Mouse (Mus musculus) kidney, embryonic 14.5 days (tissue): ENCODE results near the gene Pnkd. TPM values are rescaled to one million over a fixed set of nuclear protein-coding genes. Genes with fewer than 3 reads are reported as not detected.
A peak's percentile ranks its signal among the peaks of the same experiment; 100 is the strongest.

ENCODE experiments used
- ATAC-seq: fragments of 200-750 bp; cut with Nextera tagmentation; 2 replicates; pipeline ENCODE4 v1.8.0; 2017; ENCODE audit warnings: moderate number of reproducible peaks, mild to moderate bottlenecking, moderate TSS enrichment, moderate library complexity; ENCODE audit not compliant: low FRiP score, low TSS enrichment
- H3K27ac ChIP-seq: fragments of 300-500 bp; sonication (generic); 2 replicates; pipeline ENCODE4 v1.5.1; 2014; ENCODE audit warnings: low read depth, mild to moderate bottlenecking, low read length, moderate library complexity, mixed read lengths
- H3K27me3 ChIP-seq: fragments of 300-500 bp; sonication (generic); 2 replicates; pipeline ENCODE4 v1.6.1; 2014; ENCODE audit warnings: mild to moderate bottlenecking, low read length; ENCODE audit not compliant: control insufficient read depth, insufficient read depth
- H3K36me3 ChIP-seq: fragments of 300-500 bp; sonication (generic); 2 replicates; pipeline ENCODE4 v1.6.1; 2014; ENCODE audit warnings: low read length, mixed read lengths; ENCODE audit not compliant: control insufficient read depth, insufficient read depth
- H3K4me1 ChIP-seq: fragments of 300-500 bp; sonication (generic); 2 replicates; pipeline ENCODE4 v1.6.1; 2014; ENCODE audit warnings: low read length, mixed read lengths; ENCODE audit not compliant: control insufficient read depth, insufficient read depth
- H3K4me2 ChIP-seq: fragments of 300-500 bp; sonication (generic); replicated peaks from 2 replicates; pipeline ENCODE4 v1.6.1; 2014; ENCODE audit warnings: low read depth, mild to moderate bottlenecking, low read length
- H3K4me3 ChIP-seq: fragments of 300-500 bp; sonication (generic); 2 replicates; pipeline ENCODE4 v1.5.1; 2014; ENCODE audit warnings: mild to moderate bottlenecking, low read length
- H3K9ac ChIP-seq: fragments of 300-500 bp; sonication (generic); 2 replicates; pipeline ENCODE4 v1.6.1; 2014; ENCODE audit warnings: low read depth, mild to moderate bottlenecking, low read length, moderate library complexity
- H3K9me3 ChIP-seq: fragments of 300-500 bp; sonication (generic); 2 replicates; pipeline ENCODE4 v1.6.1; 2016; ENCODE audit warnings: low read length; ENCODE audit not compliant: control insufficient read depth
- WGBS: fragments of 180-500 bp; shearing (Covaris S2); extraction: QIAGEN DNeasy Blood & Tissue Kit; methylation state at CpG from one replicate; pipeline ENCODE4 v1.1.7; 2014; 5-methylcytosine and 5-hydroxymethylcytosine counted together
- polyA plus RNA-seq: library from polyadenylated mRNA; unstranded; fragments of >200 nt; fragmentation: Nextera tagmentation; extraction: Ambion mirVana; gene quantifications from 2 replicates; pipeline ENCODE4 v1.2.1, GENCODE M21; 2014

Gene Pnkd
- polyA plus RNA-seq, 1 experiment from 2014 or later = 126 TPM

- H3K27ac ChIP-seq = no peak overlapping the region
- H3K4me3 ChIP-seq = no peak overlapping the region
- ATAC-seq = no peak
- 56% methylated on average over 4 of the region's 4 CpGs for WGBS
- H3K9me3 ChIP-seq = no peaks in the 10 kb centered on the region
- no peaks in the 10 kb centered on the region for H3K36me3 ChIP-seq
- no peak overlapping the region; the same call in 1 of the 2 replicates for H3K9ac ChIP-seq
- no peaks in the 10 kb centered on the region for H3K27me3 ChIP-seq
- H3K4me1 ChIP-seq = peaks cover 34% of the 10 kb centered on the region
- no peak overlapping the region; the same call in 1 of the 2 replicates for H3K4me2 ChIP-seq
Measured at GRCm38 (mm10) chr1:74240832-74241231, 43.9 kb upstream of the Pnkd start.

GRCm38 (mm10) chr1:74245525-74245924 is 39.2 kb upstream of the Pnkd start:
- Histone ChIP-seq H3K4me3 (no peak overlapping the region), H3K36me3 (peaks cover 19% of the 10 kb centered on the region; the same call in 1 of the 2 replicates), H3K9ac (no peak overlapping the region), H3K9me3 (no peaks in the 10 kb centered on the region), H3K27ac (no peak overlapping the region), H3K4me1 (peaks cover 6% of the 10 kb centered on the region), H3K4me2 (no peak overlapping the region), H3K27me3 (no peaks in the 10 kb centered on the region)
- WGBS = 69% methylated on average over 2 of the region's 2 CpGs
- ATAC-seq = no peak

GRCm38 (mm10) chr1:74248799-74249198 is 35.9 kb upstream of the Pnkd start:
- Histone ChIP-seq H3K9me3 (no peaks in the 10 kb centered on the region), H3K4me1 (peaks cover 3% of the 10 kb centered on the region; the same call in 1 of the 2 replicates), H3K4me2 (no peak overlapping the region), H3K4me3 (no peak overlapping the region), H3K36me3 (peaks cover 49% of the 10 kb centered on the region), H3K27me3 (no peaks in the 10 kb centered on the region), H3K9ac (no peak overlapping the region), H3K27ac (peak overlapping the region; percentile 74)
- WGBS = 53% methylated on average over 1 of the region's 1 CpGs
- ATAC-seq = peak; percentile 32; the same call in 1 of the 2 replicates

- WGBS = 49% methylated on average over 5 of the region's 5 CpGs
Measured at GRCm38 (mm10) chr1:74249331-74249980, 35.3 kb upstream of the Pnkd start.

GRCm38 (mm10) chr1:74250096-74250495 is 34.6 kb upstream of the Pnkd start:
- H3K27me3 ChIP-seq = no peaks in the 10 kb centered on the region
- no peaks in the 10 kb centered on the region for H3K9me3 ChIP-seq
- H3K4me1 ChIP-seq = peaks cover 3% of the 10 kb centered on the region; the same call in 1 of the 2 replicates
- peak overlapping the region; percentile 74; the same call in 1 of the 2 replicates for H3K27ac ChIP-seq
- peaks cover 61% of the 10 kb centered on the region for H3K36me3 ChIP-seq
- ATAC-seq = no peak
- WGBS = 89% methylated on average over 4 of the region's 4 CpGs
- H3K9ac ChIP-seq = no peak overlapping the region
- no peak overlapping the region for H3K4me3 ChIP-seq
- H3K4me2 ChIP-seq = no peak overlapping the region

More at GRCm38 (mm10) chr1:74249331-74249980, 35.3 kb upstream of the Pnkd start:
- Histone ChIP-seq H3K4me2 (no peak overlapping the region), H3K4me3 (no peak overlapping the region), H3K27ac (peak overlapping the region; percentile 74), H3K9me3 (no peaks in the 10 kb centered on the region), H3K36me3 (peaks cover 56% of the 10 kb centered on the region), H3K4me1 (peaks cover 3% of the 10 kb centered on the region; the same call in 1 of the 2 replicates), H3K9ac (no peak overlapping the region), H3K27me3 (no peaks in the 10 kb centered on the region)
- ATAC-seq = peak; percentile 69; the same call in 1 of the 2 replicates

GRCm38 (mm10) chr1:74255704-74256345 is 28.9 kb upstream of the Pnkd start:
- H3K9me3 ChIP-seq = no peaks in the 10 kb centered on the region
- no peak overlapping the region for H3K27ac ChIP-seq
- H3K4me1 ChIP-seq = no peaks in the 10 kb centered on the region
- 96% methylated on average over 8 of the region's 8 CpGs for WGBS
- no peak for ATAC-seq
- H3K9ac ChIP-seq = no peak overlapping the region
- peaks cover 83% of the 10 kb centered on the region for H3K36me3 ChIP-seq
- no peaks in the 10 kb centered on the region for H3K27me3 ChIP-seq
- no peak overlapping the region for H3K4me2 ChIP-seq
- H3K4me3 ChIP-seq = no peak overlapping the region

- no peak overlapping the region for H3K9ac ChIP-seq
- H3K4me3 ChIP-seq = no peak overlapping the region
- H3K27me3 ChIP-seq = no peaks in the 10 kb centered on the region
- no peak overlapping the region for H3K27ac ChIP-seq
- H3K4me2 ChIP-seq = no peak overlapping the region
- H3K36me3 ChIP-seq = peaks cover 82% of the 10 kb centered on the region
- no peaks in the 10 kb centered on the region for H3K9me3 ChIP-seq
- 82% methylated on average over 4 of the region's 4 CpGs for WGBS
- no peak for ATAC-seq
- H3K4me1 ChIP-seq = no peaks in the 10 kb centered on the region
Measured at GRCm38 (mm10) chr1:74256782-74257181, 27.9 kb upstream of the Pnkd start.

- Histone ChIP-seq H3K36me3 (peaks cover 85% of the 10 kb centered on the region), H3K27ac (no peak overlapping the region), H3K4me1 (no peaks in the 10 kb centered on the region), H3K9me3 (no peaks in the 10 kb centered on the region), H3K4me2 (no peak overlapping the region), H3K4me3 (no peak overlapping the region), H3K27me3 (no peaks in the 10 kb centered on the region), H3K9ac (no peak overlapping the region)
- ATAC-seq = no peak
- WGBS = 92% methylated on average over 6 of the region's 6 CpGs
Measured at GRCm38 (mm10) chr1:74262510-74262909, 22.2 kb upstream of the Pnkd start.

GRCm38 (mm10) chr1:74268750-74269149 is 16.0 kb upstream of the Pnkd start:
- peaks cover 54% of the 10 kb centered on the region for H3K36me3 ChIP-seq
- 88% methylated on average over 8 of the region's 8 CpGs for WGBS
- no peak overlapping the region for H3K4me2 ChIP-seq
- H3K4me3 ChIP-seq = no peak overlapping the region
- H3K9ac ChIP-seq = no peak overlapping the region
- no peaks in the 10 kb centered on the region for H3K4me1 ChIP-seq
- no peaks in the 10 kb centered on the region for H3K9me3 ChIP-seq
- H3K27ac ChIP-seq = no peak overlapping the region
- H3K27me3 ChIP-seq = no peaks in the 10 kb centered on the region
- no peak for ATAC-seq
